ENCODE assay signal across 8 mouse cellular contexts in genomic region chr3:84889648-84890047, GRCm38 (mm10).
DNase-seq lines count a peak whose midpoint lies in the region.

No protein-coding gene starts in this region.

- DNase-seq in kidney, adult 11 months = peak; percentile 8
- no peak for DNase-seq in kidney, adult 18-20 months
- DNase-seq in ES-CJ7 (ENCODE audit: low read depth, low spot score) = peak; percentile 57
- peak; percentile 61 for DNase-seq in brain, adult 2 months (ENCODE audit: low read depth, low spot score)
- DNase-seq in lung, postnatal 36 days = peak; percentile 83
- DNase-seq in cerebellum, adult 11-12 months = no peak
- DNase-seq in adrenal gland, adult 8-10 months = no peak
- no peak for DNase-seq in left cerebral cortex, postnatal 10 days (ENCODE audit: extremely low spot score in 1 of 2, low spot score in 2 of 2)

- intact Hi-C loops in left cerebral cortex, postnatal 10 days (cut with DNase I) = no loop called here

Comparison
In these comparisons a context has a peak if more than half of its experiments do, and no peak if none do; other contexts are left out.
1. DNase-seq: peak in kidney, adult 11 months (single experiment), ES-CJ7 (single experiment), brain, adult 2 months (single experiment) and lung, postnatal 36 days (single experiment); none in kidney, adult 18-20 months (single experiment), cerebellum, adult 11-12 months (single experiment), adrenal gland, adult 8-10 months (single experiment) and left cerebral cortex, postnatal 10 days (0 of 2).